Mouse (Mus musculus) midbrain, embryonic 14.5 days (tissue): ENCODE measurements at regions not wholly inside any gene's neighbourhood (a gene's known extent, or its start where the extent isn't known, plus 50 kb on each side); places are given as distances from the start of the nearest gene placed in this dataset.
"Not testable (repeated sequence)": the region's sequence is repeated elsewhere in the genome, so short reads cannot be mapped to it uniquely, and the experiment has no call there.

Source experiments
- ATAC-seq: fragments of 200-750 bp; cut with Nextera tagmentation; 2 replicates; pipeline ENCODE4 v1.8.0; 2017; ENCODE audit warnings: moderate number of reproducible peaks, moderate library complexity; ENCODE audit not compliant: low FRiP score, low TSS enrichment
- DNase-seq: peaks from one replicate; pipeline ENCODE4 v3.0.0-alpha.2; 2015
- H3K27ac ChIP-seq: fragments of 300-500 bp; sonication (generic); replicated peaks from 2 replicates; pipeline ENCODE4 v1.5.1; 2014; ENCODE audit warnings: mild to moderate bottlenecking, low read depth, low read length, moderate library complexity
- H3K27me3 ChIP-seq: fragments of 300-500 bp; sonication (generic); 2 replicates; pipeline ENCODE4 v1.6.1; 2014; ENCODE audit warnings: low read length, control low read depth, mixed read lengths; ENCODE audit not compliant: control insufficient read depth, insufficient read depth
- H3K36me3 ChIP-seq: fragments of 300-500 bp; sonication (generic); 2 replicates; pipeline ENCODE4 v1.6.1; 2014; ENCODE audit warnings: low read length, control low read depth; ENCODE audit not compliant: control insufficient read depth, insufficient read depth
- H3K4me1 ChIP-seq: fragments of 300-500 bp; sonication (generic); 2 replicates; pipeline ENCODE4 v1.6.1; 2014; ENCODE audit warnings: mild to moderate bottlenecking, antibody characterized with exemption, low read length, control low read depth; ENCODE audit not compliant: control insufficient read depth, insufficient read depth
- H3K4me2 ChIP-seq: fragments of 300-500 bp; sonication (generic); 2 replicates; pipeline ENCODE4 v1.6.1; 2014; ENCODE audit warnings: mild to moderate bottlenecking, low read length, moderate library complexity
- H3K4me3 ChIP-seq: fragments of 300-500 bp; sonication (generic); replicated peaks from 2 replicates; pipeline ENCODE4 v1.5.1; 2014; ENCODE audit warnings: low read depth, low read length
- H3K9ac ChIP-seq: fragments of 300-500 bp; sonication (generic); replicated peaks from 2 replicates; pipeline ENCODE4 v1.6.1; 2014; ENCODE audit warnings: mild to moderate bottlenecking, low read length, moderate library complexity
- H3K9me3 ChIP-seq: fragments of 300-500 bp; sonication (generic); 2 replicates; pipeline ENCODE4 v1.6.1; 2016; ENCODE audit warnings: low read length, control low read depth, mixed read lengths; ENCODE audit not compliant: control insufficient read depth
- WGBS: fragments of 180-500 bp; shearing (Covaris S2); extraction: QIAGEN DNeasy Blood & Tissue Kit; methylation state at CpG from one replicate; pipeline ENCODE4 v1.1.7; 2014; 5-methylcytosine and 5-hydroxymethylcytosine counted together

GRCm38 (mm10) chr6:67954570-67954969, 419.0 kb upstream of the Tacstd2 start:
- not testable (repeated sequence) for H3K4me1 ChIP-seq, H3K27me3 ChIP-seq, H3K9ac ChIP-seq, H3K27ac ChIP-seq, ATAC-seq, DNase-seq, H3K36me3 ChIP-seq, H3K4me3 ChIP-seq, H3K9me3 ChIP-seq, H3K4me2 ChIP-seq

GRCm38 (mm10) chr6:67931499-67931898, 395.9 kb upstream of the Tacstd2 start:
- H3K36me3 ChIP-seq, H3K4me2 ChIP-seq, DNase-seq, H3K27me3 ChIP-seq, H3K9me3 ChIP-seq, H3K9ac ChIP-seq, H3K27ac ChIP-seq, ATAC-seq, H3K4me1 ChIP-seq, H3K4me3 ChIP-seq: not testable (repeated sequence)
- 51% methylated on average over 8 of the region's 8 CpGs for WGBS

GRCm38 (mm10) chr6:67922537-67922936, 386.9 kb upstream of the Tacstd2 start:
- H3K4me2 ChIP-seq = no peak overlapping the region

GRCm38 (mm10) chr6:67913903-67914302, 378.3 kb upstream of the Tacstd2 start:
- H3K4me3 ChIP-seq = no peak overlapping the region
- DNase-seq = no peak
- no peaks in the 10 kb centered on the region for H3K36me3 ChIP-seq
- no peaks in the 10 kb centered on the region for H3K27me3 ChIP-seq
- ATAC-seq = no peak
- H3K9me3 ChIP-seq = no peaks in the 10 kb centered on the region
- no peak overlapping the region for H3K4me2 ChIP-seq
- H3K27ac ChIP-seq = no peak overlapping the region
- no peaks in the 10 kb centered on the region for H3K4me1 ChIP-seq
- WGBS = 66% methylated on average over 2 of the region's 2 CpGs
- no peak overlapping the region for H3K9ac ChIP-seq

More at GRCm38 (mm10) chr6:67922537-67922936, 386.9 kb upstream of the Tacstd2 start:
- H3K9ac ChIP-seq = no peak overlapping the region
- H3K4me3 ChIP-seq = no peak overlapping the region
- no peaks in the 10 kb centered on the region for H3K4me1 ChIP-seq
- ATAC-seq (no peak), DNase-seq (no peak)
- H3K36me3 ChIP-seq = no peaks in the 10 kb centered on the region
- no peaks in the 10 kb centered on the region for H3K27me3 ChIP-seq
- H3K27ac ChIP-seq = no peak overlapping the region
- no peaks in the 10 kb centered on the region for H3K9me3 ChIP-seq

GRCm38 (mm10) chr6:67913309-67913708, 377.7 kb upstream of the Tacstd2 start:
- no peak overlapping the region for H3K4me3 ChIP-seq
- H3K36me3 ChIP-seq = no peaks in the 10 kb centered on the region
- no peak overlapping the region for H3K4me2 ChIP-seq
- no peak overlapping the region for H3K9ac ChIP-seq
- H3K27me3 ChIP-seq = no peaks in the 10 kb centered on the region
- H3K27ac ChIP-seq = no peak overlapping the region
- H3K9me3 ChIP-seq = no peaks in the 10 kb centered on the region
- ATAC-seq = no peak
- no peaks in the 10 kb centered on the region for H3K4me1 ChIP-seq
- no peak for DNase-seq
- WGBS = 67% methylated on average over 3 of the region's 3 CpGs

GRCm38 (mm10) chr6:67896495-67896894, 360.9 kb upstream of the Tacstd2 start:
- Histone ChIP-seq H3K36me3 (no peaks in the 10 kb centered on the region), H3K27ac (no peak overlapping the region), H3K4me1 (no peaks in the 10 kb centered on the region), H3K4me3 (no peak overlapping the region), H3K9ac (no peak overlapping the region), H3K27me3 (no peaks in the 10 kb centered on the region), H3K4me2 (no peak overlapping the region), H3K9me3 (no peaks in the 10 kb centered on the region)
- no peak for ATAC-seq
- no peak for DNase-seq
- 77% methylated on average over 3 of the region's 3 CpGs for WGBS

- 96% methylated on average over 2 of the region's 2 CpGs for WGBS
- H3K4me2 ChIP-seq = no peak overlapping the region
- H3K27ac ChIP-seq = no peak overlapping the region
Observed at GRCm38 (mm10) chr6:67895858-67896257, 360.3 kb upstream of the Tacstd2 start.

GRCm38 (mm10) chr6:67887586-67887985, 352.0 kb upstream of the Tacstd2 start:
- Histone ChIP-seq H3K27me3 (no peaks in the 10 kb centered on the region), H3K4me2 (no peak overlapping the region), H3K36me3 (no peaks in the 10 kb centered on the region), H3K27ac (no peak overlapping the region), H3K9ac (no peak overlapping the region), H3K9me3 (no peaks in the 10 kb centered on the region), H3K4me1 (no peaks in the 10 kb centered on the region), H3K4me3 (no peak overlapping the region)
- no peak for DNase-seq
- no peak for ATAC-seq
- whole genome bisulfite sequencing = 29% methylated on average over 2 of the region's 2 CpGs

More at GRCm38 (mm10) chr6:67895858-67896257, 360.3 kb upstream of the Tacstd2 start:
- H3K9ac ChIP-seq = no peak overlapping the region
- no peaks in the 10 kb centered on the region for H3K9me3 ChIP-seq
- no peak for DNase-seq
- ATAC-seq = no peak; the same call in 1 of the 2 replicates
- H3K4me1 ChIP-seq = no peaks in the 10 kb centered on the region
- H3K36me3 ChIP-seq = no peaks in the 10 kb centered on the region
- H3K4me3 ChIP-seq = no peak overlapping the region
- no peaks in the 10 kb centered on the region for H3K27me3 ChIP-seq

- Histone ChIP-seq H3K4me3 (no peak overlapping the region), H3K4me2 (no peak overlapping the region), H3K9me3 (no peaks in the 10 kb centered on the region), H3K27ac (no peak overlapping the region), H3K27me3 (no peaks in the 10 kb centered on the region), H3K9ac (no peak overlapping the region), H3K36me3 (no peaks in the 10 kb centered on the region), H3K4me1 (no peaks in the 10 kb centered on the region)
- DNase-seq (no peak), ATAC-seq (no peak)
- WGBS = 87% methylated on average over 5 of the region's 5 CpGs
Observed at GRCm38 (mm10) chr6:67884893-67885292, 349.3 kb upstream of the Tacstd2 start.
